Mouse (Mus musculus) embryonic fibroblast, embryonic 13.5 days (primary cell): Measurements from ENCODE around the gene Cst13.

Experiments
- CTCF ChIP-seq: IDR thresholded peaks from 2 replicates; pipeline ENCODE4 v1.5.1; 2011; ENCODE audit warnings: mild to moderate bottlenecking, control low read depth, low read length, moderate library complexity, borderline replicate concordance; ENCODE audit not compliant: insufficient read depth
- POLR2A ChIP-seq: IDR thresholded peaks from 2 replicates; pipeline ENCODE4 v1.6.1; 2011; ENCODE audit warnings: low read depth, mild to moderate bottlenecking, control low read depth, low read length, moderate library complexity

DNA sequence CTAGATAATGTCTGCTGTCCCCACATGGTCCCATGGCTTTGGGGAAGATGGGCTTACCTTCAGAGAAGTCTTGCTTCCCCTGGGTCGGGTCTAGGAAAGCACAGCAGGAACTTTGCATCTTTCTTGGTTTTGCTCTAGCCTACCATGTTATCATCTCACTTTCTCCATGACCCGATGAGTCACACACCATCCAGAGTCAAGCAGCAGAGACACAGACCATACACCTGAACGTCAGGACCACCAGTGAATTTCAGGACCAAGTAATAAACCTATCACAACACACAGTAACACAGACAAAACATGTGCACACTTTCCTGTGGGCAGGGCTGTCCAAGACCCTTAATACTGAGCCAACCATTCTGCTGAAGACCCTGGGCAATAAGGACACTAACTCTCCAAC lies 50.6 kb downstream of the Cst13 start:
- TF ChIP-seq POLR2A, result peak; percentile 55; the same call in 1 of the 2 replicates
- no peak for TF ChIP-seq CTCF
